Mouse (Mus musculus): ENCODE results near the gene C530008M17Rik.

C530008M17Rik gene

DNA sequence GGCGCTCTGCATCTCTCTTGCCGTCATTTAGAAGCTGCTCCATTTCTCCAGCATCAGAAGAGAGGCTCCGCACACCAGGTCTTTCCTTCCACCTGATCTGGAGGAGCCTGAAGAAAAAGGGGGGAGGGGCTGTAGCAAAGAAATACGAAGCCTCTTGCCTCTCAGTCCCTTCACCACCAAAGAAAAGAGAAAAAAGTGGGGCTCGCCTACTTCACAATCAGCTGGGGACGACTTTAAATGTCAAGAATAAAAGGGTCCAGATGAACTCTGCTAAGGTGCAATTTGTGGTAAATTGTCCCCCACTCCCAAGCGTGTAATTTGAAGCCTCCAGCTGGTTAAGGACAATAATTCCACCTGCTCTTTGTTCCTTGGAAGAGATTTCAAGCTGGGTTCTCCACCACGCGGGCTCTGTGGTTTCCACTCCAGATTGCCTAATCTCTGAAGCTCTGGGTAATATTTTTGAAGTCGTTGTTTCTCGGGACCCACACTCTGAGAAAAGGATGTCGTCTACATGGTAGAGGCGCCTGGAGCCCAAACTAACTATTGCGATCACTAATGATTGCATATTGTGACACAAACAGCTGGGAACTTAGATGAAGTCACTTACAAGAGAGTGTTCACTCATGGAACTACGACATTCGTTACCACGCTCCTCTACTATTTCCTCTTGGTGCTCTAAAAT is 176.4 kb downstream of the C530008M17Rik start:
- in situ Hi-C loops (cut with MboI, MseI) = no loop called here

GRCm38 (mm10) chr5:76837018-76837417 is 180.7 kb downstream of the C530008M17Rik start:
- in situ Hi-C loops (cut with MboI, MseI) = no loop called here

- in situ Hi-C loops (cut with MboI, MseI) = no loop called here
Measured at GRCm38 (mm10) chr5:76839786-76840185, 183.5 kb downstream of the C530008M17Rik start.

DNA sequence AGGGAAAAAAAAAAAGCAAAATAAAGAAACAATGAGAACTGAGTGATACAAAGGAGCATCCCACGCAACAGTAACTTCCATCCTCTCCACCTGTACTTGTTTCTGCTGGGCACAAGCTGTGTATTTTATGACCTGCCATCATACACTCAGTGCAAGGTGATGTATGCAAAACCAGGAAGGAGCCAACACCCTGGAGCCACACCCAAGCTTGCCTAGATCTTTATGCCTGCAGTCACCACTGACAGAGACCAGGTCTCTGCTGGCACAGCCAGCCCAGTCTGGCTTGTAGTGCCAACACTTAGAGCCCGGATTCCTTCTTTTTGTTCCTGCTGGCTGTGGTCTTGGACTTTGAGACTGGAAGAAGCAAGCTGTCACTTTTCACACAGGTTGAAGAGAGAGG is 185.5 kb downstream of the C530008M17Rik start:
- in situ Hi-C loops (cut with MboI, MseI) = no loop called here

DNA sequence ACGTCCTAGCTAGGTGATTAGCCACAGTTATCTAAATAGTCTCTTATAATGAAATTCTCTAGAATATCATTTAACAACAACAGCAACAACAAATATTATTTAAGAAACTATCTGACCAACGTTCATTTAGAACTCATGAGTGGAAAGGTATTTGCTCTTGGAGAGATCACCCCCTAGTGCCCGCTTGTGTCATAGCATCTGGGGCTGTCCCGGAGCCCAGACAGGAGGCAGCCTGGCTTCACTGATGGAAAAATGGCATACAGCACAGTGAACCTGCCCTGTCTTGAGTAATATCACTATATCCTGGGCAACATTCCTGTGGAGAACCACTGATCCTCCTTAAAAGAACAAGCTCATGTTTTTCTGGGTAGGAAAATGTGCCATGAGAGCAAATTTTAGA is 187.1 kb downstream of the C530008M17Rik start:
- in situ Hi-C loops (cut with MboI, MseI) = no loop called here

DNA sequence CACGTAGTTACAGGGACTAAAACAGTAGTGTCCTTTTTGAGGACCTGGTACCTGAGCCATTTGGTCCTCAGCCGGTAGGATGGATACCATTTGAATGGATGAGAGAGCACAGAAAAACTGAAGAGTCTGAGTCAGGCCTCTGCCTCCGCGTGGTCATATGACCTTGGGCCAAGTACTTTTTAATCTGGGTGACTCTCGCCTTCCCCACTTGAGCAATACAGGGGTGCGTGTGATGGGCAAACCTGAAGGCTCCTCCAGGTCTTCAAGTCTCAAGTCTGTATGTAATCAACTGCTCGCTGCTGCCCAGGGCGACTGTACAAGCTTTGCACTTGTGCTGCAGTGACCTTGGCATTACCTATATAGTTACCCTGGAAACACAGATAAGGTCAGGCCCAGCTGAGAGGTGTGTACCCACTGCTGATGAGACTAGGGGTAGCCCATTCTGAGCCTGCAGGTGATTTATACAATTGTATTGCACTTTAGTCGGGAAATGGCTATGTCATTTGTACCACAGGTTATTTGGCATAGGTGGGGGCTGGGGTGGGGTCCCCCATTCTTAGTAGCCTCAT is 187.6 kb downstream of the C530008M17Rik start:
- in situ Hi-C loops (cut with MboI, MseI) = no loop called here

DNA sequence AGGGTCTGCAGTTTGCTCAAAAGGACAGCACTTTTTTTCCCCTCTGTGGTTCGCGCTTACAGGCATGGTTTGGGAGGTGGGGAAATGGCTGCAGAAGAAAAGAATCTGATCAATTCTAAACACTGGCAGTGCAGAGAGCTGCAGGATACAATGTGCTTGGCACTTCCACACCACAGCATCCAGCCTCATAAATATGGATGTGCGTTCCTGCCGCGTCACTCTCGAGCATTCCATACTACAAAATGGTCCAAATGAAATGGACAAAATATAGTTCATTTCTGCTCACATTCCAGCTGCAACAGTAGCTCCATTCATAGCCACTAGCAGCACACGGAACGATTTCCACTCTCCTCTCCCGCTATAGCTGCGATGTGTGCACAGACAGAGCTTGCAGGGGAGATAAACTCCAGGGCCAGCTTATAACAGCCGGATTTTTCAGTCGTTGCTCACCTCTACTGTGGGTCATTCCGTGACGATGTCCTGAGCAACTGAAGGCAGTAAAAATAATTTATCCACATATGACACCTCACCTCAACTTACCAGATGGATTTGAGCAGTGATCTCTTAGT is 188.4 kb downstream of the C530008M17Rik start:
- in situ Hi-C loops (cut with MboI, MseI) = no loop called here

DNA sequence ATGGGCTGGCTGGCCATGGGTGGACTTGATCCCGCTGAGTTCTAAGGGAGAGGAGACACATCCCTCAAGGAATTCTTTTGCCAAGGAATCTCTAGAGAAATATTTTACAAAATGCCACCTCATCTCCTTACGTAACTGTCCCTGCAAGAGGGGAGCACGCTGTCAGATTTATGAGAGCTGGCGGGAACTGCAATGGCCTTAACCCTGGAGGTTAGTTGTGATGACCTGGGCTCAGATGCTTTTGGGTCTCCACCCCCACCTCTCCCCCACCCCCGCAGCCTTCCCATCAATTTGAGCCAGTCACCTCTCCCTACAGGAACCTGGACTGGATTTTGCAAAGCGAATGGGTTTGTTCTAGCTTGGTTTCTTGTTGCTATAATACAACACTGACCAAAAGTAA is 190.8 kb downstream of the C530008M17Rik start:
- in situ Hi-C loops (cut with MboI, MseI) = no loop called here

- in situ Hi-C loops (cut with MboI, MseI) = no loop called here
Measured at GRCm38 (mm10) chr5:76851316-76851715, 195.0 kb downstream of the C530008M17Rik start.

- in situ Hi-C loops (cut with MboI, MseI) = no loop called here
Measured at GRCm38 (mm10) chr5:76853549-76853948, 197.2 kb downstream of the C530008M17Rik start.

DNA sequence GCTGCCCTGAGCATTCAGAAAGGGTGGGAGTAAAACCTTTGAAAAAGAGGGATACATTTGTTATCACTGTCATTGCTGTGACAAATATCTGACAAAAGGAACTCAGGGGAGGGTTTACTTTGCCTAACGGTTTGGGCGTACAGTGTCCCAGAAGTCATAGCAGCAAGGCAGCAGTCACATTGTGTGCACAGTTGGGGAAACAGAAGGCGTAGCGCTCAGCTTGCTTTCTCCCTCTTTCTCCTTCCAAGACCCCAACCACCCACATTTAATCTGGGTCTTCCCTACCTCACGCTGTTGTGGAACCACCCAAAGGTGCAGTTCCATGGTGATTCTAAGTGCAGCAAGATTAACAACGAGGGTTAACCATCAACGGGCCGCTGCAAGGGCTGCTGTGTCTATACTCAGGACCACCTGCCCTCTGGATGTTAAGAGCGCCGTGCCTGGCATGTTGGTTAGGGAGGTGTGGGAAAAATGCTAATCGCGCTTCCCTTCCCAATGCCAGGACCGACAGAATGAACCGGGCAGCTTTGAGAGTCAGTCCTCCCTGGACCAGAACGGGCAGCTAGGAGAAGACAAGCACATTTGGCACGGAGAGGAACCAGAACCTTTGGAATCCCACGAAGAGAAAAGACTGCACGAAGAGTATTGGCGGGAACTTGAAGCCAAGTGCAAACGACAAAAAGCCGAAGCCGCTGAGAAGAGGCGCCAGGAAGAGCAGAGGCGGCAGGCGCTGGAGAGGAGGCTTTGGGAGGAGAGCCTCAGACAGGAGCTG is 199.7 kb downstream of the C530008M17Rik start:
- in situ Hi-C loops (cut with MboI, MseI) = no loop called here

DNA sequence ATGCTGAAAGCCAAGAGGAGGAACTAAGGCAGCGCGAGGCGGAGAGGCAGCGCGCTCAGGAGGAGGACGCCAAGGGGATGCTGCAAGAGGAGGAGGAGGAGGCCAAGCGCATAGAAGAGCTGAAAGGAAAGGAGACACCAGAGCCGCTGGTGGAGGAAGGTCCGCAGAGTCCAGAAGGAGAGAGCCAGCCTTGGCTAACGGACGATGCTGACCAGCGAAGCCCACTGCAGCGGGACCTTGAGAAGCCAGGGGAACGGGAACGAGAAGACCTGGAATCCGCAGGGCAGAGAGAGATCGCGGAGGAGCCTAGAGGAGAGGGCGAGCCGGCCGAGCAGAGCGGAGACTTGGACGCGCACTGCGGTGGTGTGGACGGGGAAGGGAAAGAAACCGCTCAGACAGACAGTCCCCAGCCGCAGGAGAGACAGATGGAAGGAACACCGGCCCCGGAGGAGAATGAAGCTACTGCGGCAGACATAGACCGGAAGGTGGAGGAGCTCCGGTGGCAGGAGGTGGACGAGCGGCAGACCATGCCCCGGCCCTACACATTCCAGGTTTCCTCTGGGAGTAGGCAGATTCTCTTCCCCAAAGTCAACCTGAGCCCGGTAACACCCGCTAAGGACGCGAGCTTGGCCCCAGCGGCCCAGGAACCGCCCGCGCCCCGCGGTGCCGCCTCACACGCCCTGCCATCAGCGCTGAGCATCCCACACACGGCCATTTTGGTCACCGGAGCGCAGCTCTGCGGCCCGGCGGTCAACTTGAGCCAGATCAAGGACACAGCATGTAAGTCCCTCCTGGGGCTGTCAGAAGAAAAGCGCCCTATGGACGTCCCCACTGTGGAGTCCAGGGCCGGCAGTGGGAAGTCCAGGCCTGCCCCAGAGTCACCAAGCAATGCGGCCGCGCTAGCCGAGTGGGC is 201.0 kb downstream of the C530008M17Rik start:
- in situ Hi-C loops (cut with MboI, MseI) = no loop called here

DNA sequence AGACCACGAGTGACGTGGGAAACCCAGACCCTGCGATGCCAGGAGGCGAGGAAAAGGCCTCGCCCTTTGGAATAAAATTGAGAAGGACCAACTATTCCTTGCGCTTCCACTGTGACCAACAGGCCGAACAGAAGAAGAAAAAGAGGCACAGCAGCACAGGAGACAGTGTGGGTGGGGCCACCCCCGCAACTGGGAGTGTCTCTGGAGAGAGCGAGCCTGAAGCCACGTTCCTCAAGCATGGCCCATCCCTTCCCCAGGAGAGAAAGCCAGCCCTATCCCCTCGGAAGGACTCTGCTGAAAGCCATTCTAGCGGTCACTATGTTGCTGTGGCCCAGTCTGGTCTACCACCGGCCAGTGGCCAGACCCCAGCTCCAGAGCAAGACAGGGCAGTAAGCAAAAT is 202.1 kb downstream of the C530008M17Rik start:
- in situ Hi-C loops (cut with MboI, MseI) = no loop called here

DNA sequence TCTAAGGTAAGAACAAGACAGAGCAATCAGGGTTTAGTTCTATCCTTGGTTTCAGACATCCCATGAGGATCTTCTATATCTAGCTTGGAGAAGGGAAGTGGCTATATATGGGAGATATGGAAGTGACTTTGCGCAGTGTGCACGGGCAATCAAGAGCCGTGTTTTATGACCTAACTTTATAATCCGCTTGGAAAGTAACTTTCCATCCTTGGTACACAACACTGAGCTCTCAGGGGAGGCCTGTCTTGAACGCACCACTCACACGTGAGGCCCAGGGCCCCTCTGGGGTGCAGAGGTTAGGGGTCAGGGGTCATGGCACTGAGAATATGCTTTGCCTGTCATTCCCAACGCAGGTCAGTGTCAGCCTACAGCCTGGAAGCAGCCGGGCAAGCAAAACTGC is 210.5 kb downstream of the C530008M17Rik start:
- in situ Hi-C loops (cut with MboI, MseI) = no loop called here

DNA sequence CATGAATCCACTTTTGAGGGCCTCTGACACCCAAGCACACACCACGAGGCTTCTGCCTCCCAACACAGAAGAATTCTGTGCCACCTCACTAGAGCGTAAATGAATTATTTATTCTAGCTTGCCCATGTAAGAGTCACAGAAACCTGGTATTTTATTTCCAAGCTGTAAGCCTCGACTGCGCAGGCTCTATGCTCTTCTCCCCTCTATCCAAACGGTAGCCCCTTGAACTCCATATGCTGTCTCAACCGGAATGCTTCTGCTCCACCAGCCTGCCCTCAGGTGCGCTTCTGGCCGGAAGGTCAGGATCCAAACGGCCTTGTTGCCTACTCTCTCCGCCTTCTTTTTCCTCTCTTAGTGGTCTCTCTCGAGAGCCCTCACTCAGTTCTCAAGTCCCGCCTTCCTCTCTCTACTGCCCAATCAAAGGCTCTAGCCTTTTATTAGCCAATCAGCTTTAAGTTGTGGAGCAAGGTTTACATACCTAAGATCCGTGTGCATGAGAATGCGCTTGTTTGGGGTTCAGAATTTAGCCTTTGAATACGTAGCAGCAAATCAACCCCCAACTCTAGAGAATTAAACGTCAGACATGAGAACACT is 212.5 kb downstream of the C530008M17Rik start:
- in situ Hi-C loops (cut with MboI, MseI) = no loop called here

DNA sequence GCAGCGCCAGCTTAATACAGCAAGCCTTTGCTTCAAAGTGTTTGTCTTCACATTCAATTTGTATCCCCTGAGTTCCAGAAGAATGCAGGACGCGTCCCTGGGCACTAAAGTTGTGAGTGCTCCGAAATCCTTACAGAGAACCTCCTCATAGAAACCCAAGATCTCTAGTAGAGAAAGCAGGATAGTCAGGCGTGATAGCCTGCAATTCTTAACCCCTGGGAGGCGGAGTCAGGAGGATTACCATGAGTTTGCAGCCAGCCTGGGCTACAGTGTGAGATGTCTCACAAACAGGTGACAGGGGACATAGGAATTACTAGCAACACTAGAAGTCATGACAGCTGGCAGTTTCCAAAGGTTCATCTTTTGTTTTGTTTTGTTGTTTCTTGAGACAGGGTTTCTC is 213.2 kb downstream of the C530008M17Rik start:
- in situ Hi-C loops (cut with MboI, MseI) = no loop called here

DNA sequence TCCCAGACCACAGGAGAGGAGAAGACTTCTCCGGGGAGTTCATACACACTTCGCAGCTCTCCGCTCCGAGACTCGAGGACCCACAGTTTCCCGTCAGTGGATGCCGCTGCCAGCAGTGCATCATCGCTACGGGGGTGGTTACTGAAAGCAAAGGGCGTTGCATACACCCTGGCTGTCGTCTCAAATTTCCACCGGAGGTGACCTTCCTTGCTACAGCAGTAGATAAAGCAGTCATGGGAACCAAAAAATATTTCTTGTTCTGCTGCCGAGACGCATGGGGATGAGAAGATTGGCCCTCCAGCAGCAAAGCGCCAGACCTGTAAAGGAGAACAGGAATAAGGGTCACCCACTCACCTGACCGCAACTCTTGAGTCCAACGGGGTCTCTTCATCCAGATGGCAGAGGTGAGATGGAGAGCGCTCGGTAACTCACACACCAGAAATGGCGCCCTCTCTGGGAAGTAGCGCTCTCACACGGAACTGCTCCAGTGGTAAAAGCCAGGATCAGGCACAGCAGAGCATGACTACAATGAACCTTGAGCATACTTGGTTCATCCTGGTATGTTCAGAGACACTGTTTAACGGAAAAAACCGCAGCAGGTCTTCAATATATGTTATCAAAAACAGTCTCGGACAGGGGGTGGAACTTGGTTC is 219.9 kb downstream of the C530008M17Rik start:
- in situ Hi-C loops (cut with MboI, MseI) = no loop called here

GRCm38 (mm10) chr5:76884107-76884506 is 227.8 kb downstream of the C530008M17Rik start:
- in situ Hi-C loops (cut with MboI, MseI) = no loop called here

DNA sequence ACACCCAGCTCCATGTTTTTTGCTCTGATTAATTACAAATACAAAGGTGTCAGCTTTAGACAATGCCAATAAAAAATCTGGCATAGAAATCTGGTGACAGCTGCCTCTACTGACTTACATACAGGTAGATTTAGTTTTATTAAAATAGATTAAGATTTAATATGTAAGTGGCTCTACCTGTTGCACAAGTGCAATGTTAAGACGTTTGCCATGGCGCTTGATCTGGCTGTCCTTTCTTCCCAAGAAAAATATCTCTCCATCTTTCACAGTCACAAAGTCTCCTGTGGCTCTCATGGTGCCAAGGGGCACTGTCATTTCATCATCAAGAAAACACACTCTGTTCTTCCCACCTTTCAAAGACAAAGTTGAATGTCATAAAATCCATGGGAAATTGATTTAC is 230.7 kb downstream of the C530008M17Rik start:
- in situ Hi-C loops (cut with MboI, MseI) = no loop called here

- in situ Hi-C loops (cut with MboI, MseI) = no loop called here
Measured at GRCm38 (mm10) chr5:76892608-76893007, 236.3 kb downstream of the C530008M17Rik start.

GRCm38 (mm10) chr5:76893084-76893483 is 236.8 kb downstream of the C530008M17Rik start:
- in situ Hi-C loops (cut with MboI, MseI) = no loop called here
